8 mouse cellular contexts compared by ENCODE assay signal in genomic region chr2:105612051-105612664, GRCm38 (mm10). TPM values are rescaled to one million over a fixed set of nuclear protein-coding genes. Genes with fewer than 3 reads are reported as not detected.
DNase-seq lines count a peak whose midpoint lies in the region; ATAC-seq lines count a peak whose summit lies in the region.
"Had no signal": no experiment of that assay in that cellular context is flagged by ENCODE, and none has a peak within 500 bp of the region (broad histone marks: within the 10 kb centered on the region; RNA-seq: fewer than 3 reads in every experiment).

No protein-coding gene starts in this region.

- peaks cover 8% of the 10 kb centered on the region; the same call in 1 of the 2 replicates for H3K27me3 ChIP-seq in embryonic facial prominence, embryonic 12.5 days
- H3K27me3 ChIP-seq in hindbrain, embryonic 14.5 days (ENCODE audit: control insufficient read depth, insufficient read depth, low read length) = peaks cover 39% of the 10 kb centered on the region
- H3K27me3 ChIP-seq in neural tube, embryonic 13.5 days = peaks cover 62% of the 10 kb centered on the region

- H3K4me3 ChIP-seq in embryonic facial prominence, embryonic 12.5 days = no peak overlapping the region
- H3K4me3 ChIP-seq in hindbrain, embryonic 14.5 days (replicated peaks; ENCODE audit: low read length) = no peak overlapping the region
- H3K4me3 ChIP-seq in neural tube, embryonic 13.5 days = peak overlapping the region; percentile 17; the same call in 1 of the 2 replicates

- no peak overlapping the region for H3K9ac ChIP-seq in embryonic facial prominence, embryonic 12.5 days
- no peak overlapping the region for H3K9ac ChIP-seq in hindbrain, embryonic 14.5 days
- 0 out of 2 replicates have a peak overlapping the region, but pooled peaks have one; percentile 31 for H3K9ac ChIP-seq in neural tube, embryonic 13.5 days

- WGBS in embryonic facial prominence, embryonic 12.5 days = 5% methylated on average over 21 of the region's 21 CpGs
- WGBS in hindbrain, embryonic 14.5 days = 3% methylated on average over 21 of the region's 21 CpGs
- 4% methylated on average over 21 of the region's 21 CpGs for WGBS in neural tube, embryonic 13.5 days

- DNase-seq in left cerebral cortex, adult 11 months (ENCODE audit: low spot score) = peak; percentile 8
- DNase-seq in left cerebral cortex, postnatal 36 days (ENCODE audit: low spot score in 2 of 2) = no peak
- DNase-seq in hindbrain, embryonic 14.5 days (ENCODE audit: low spot score) = peak; percentile 45
- DNase-seq in lung, adult 18-20 months = no peak

- peaks cover 12% of the 10 kb centered on the region for H3K4me1 ChIP-seq in embryonic facial prominence, embryonic 12.5 days
- H3K4me1 ChIP-seq in hindbrain, embryonic 14.5 days (replicated peaks; ENCODE audit: control insufficient read depth, insufficient read depth, low read length) = peaks cover 19% of the 10 kb centered on the region; the same call in 1 of the 2 replicates
- H3K4me1 ChIP-seq in neural tube, embryonic 13.5 days (replicated peaks) = peaks cover 46% of the 10 kb centered on the region

- intact Hi-C loops in left cerebral cortex, postnatal 36 days (cut with DNase I) = loop anchor here (10.0 kb wide), 1 partner anchor 393 kb away; the partner anchor contains the start of gene Dnajc24

- no peaks in the 10 kb centered on the region for H3K9me3 ChIP-seq in embryonic facial prominence, embryonic 12.5 days
- H3K9me3 ChIP-seq in hindbrain, embryonic 14.5 days (ENCODE audit: control insufficient read depth, low read length) = no peaks in the 10 kb centered on the region
- no peaks in the 10 kb centered on the region for H3K9me3 ChIP-seq in neural tube, embryonic 13.5 days

- H3K27ac ChIP-seq in embryonic facial prominence, embryonic 12.5 days = no peak overlapping the region
- 0 out of 2 replicates have a peak overlapping the region, but pooled peaks have one; percentile 47 for H3K27ac ChIP-seq in hindbrain, embryonic 14.5 days
- H3K27ac ChIP-seq in neural tube, embryonic 13.5 days (replicated peaks) = peak overlapping the region; percentile 50

- peak overlapping the region; percentile 35 for H3K4me2 ChIP-seq in embryonic facial prominence, embryonic 12.5 days (replicated peaks)
- H3K4me2 ChIP-seq in hindbrain, embryonic 14.5 days (replicated peaks) = peak overlapping the region; percentile 35
- H3K4me2 ChIP-seq in neural tube, embryonic 13.5 days = peak overlapping the region; percentile 44

- H3K36me3 ChIP-seq in embryonic facial prominence, embryonic 12.5 days = no peaks in the 10 kb centered on the region
- no peaks in the 10 kb centered on the region for H3K36me3 ChIP-seq in hindbrain, embryonic 14.5 days (replicated peaks; ENCODE audit: control insufficient read depth, insufficient read depth)
- no peaks in the 10 kb centered on the region for H3K36me3 ChIP-seq in neural tube, embryonic 13.5 days

- ATAC-seq in embryonic facial prominence, embryonic 12.5 days (ENCODE audit: insufficient number of reproducible peaks, insufficient read depth, low FRiP score, low TSS enrichment) = no peak
- peak; percentile 81 for ATAC-seq in hindbrain, embryonic 14.5 days (ENCODE audit: low FRiP score)
- ATAC-seq in neural tube, embryonic 13.5 days (ENCODE audit: low read depth) = peak; percentile 90
- ATAC-seq in activated CD4-positive, CD25-positive, alpha-beta regulatory T cell, adult 4 months = no peak

RNA-seq across cellular contexts. Expression of gene Pax6, which starts 56.5 kb away (rescaled TPM):
- 10 to 100 TPM in 1 of 2 experiments, 1 to 10 TPM in 1; 8.1 to 12.4 TPM for total RNA-seq in left cerebral cortex, postnatal 36 days (2021)
- polyA plus RNA-seq in embryonic facial prominence, embryonic 12.5 days (2016; fragmentation: Nextera tagmentation; extraction: Ambion mirVana) = 13.7 and 20.8 TPM in 2 replicates
- polyA plus RNA-seq in hindbrain, embryonic 14.5 days (2014; fragmentation: Nextera tagmentation; extraction: Ambion mirVana) = 26.9 and 28.1 TPM in 2 replicates
- polyA plus RNA-seq in neural tube, embryonic 13.5 days (2015; fragmentation: Nextera tagmentation; extraction: Ambion mirVana) = 16.0 and 16.7 TPM in 2 replicates
- under 1 TPM in 1 of 2 experiments, not detected in 1; 0.30 TPM for polyA plus RNA-seq in activated CD4-positive, CD25-positive, alpha-beta regulatory T cell, adult 4 months (2017; shearing (Covaris generic))
- total RNA-seq: hematopoietic stem cell, adult 5-6 weeks had no signal

Comparison
In these comparisons a context has a peak if more than half of its experiments do, and no peak if none do; other contexts are left out.
1. DNase-seq: peak in left cerebral cortex, adult 11 months (single experiment) and hindbrain, embryonic 14.5 days (single experiment); none in left cerebral cortex, postnatal 36 days (0 of 2) and lung, adult 18-20 months (0 of 2).
2. ATAC-seq: peak in hindbrain, embryonic 14.5 days (single experiment) and neural tube, embryonic 13.5 days (single experiment); none in embryonic facial prominence, embryonic 12.5 days (single experiment) and activated CD4-positive, CD25-positive, alpha-beta regulatory T cell, adult 4 months (single experiment).
3. RNA of gene Pax6, which starts 56.5 kb away (polyA plus RNA-seq): 26.9 to 28.1 TPM in hindbrain, embryonic 14.5 days, 13.7 to 20.8 TPM in embryonic facial prominence, embryonic 12.5 days and 16.0 to 16.7 TPM in neural tube, embryonic 13.5 days; 0.30 TPM in activated CD4-positive, CD25-positive, alpha-beta regulatory T cell, adult 4 months; every median in the first group is over 10 times any median in the second.
4. Peak in every context shown above with its lines, with median percentiles within 50 percentile points of each other: H3K4me2 ChIP-seq.